Mouse (Mus musculus) MEL (cell line): ENCODE measurements at regions not wholly inside any gene's neighbourhood (a gene's known extent, or its start where the extent isn't known, plus 50 kb on each side); places are given as distances from the start of the nearest gene placed in this dataset.

Experiments
- DNase-seq: peaks from one replicate; pipeline ENCODE4 v3.0.0; 2011; ENCODE audit warnings: low read depth, low spot score
- H3K27ac ChIP-seq: 2 replicates; pipeline ENCODE4 v1.5.1; 2012; ENCODE audit warnings: low read depth, mild to moderate bottlenecking, control low read depth, low read length, moderate library complexity; ENCODE audit not compliant: control insufficient read depth
- H3K27me3 ChIP-seq, 2 experiments: fragments of 150-350 bp in 1 of 2; sonication (generic) in 1 of 2; 2 replicates each; pipeline ENCODE4 v1.6.1; 2012; ENCODE audit warnings: low read length in 2 of 2, mild to moderate bottlenecking in 2 of 2, improper control_type of control experiment in 1 of 2, moderate library complexity in 1 of 2; ENCODE audit not compliant: insufficient read depth in 2 of 2, control insufficient read depth in 1 of 2
- H3K36me3 ChIP-seq, 2 experiments: 2 replicates each; pipeline ENCODE4 v1.6.1; 2012 to 2014; ENCODE audit warnings: low read length in 2 of 2, improper control_type of control experiment in 1 of 2, inconsistent platforms in 1 of 2, mild to moderate bottlenecking in 1 of 2; ENCODE audit not compliant: insufficient read depth in 2 of 2, control insufficient read depth in 1 of 2
- H3K4me1 ChIP-seq, 2 experiments: fragments of 150-350 bp in 1 of 2; sonication (generic) in 1 of 2; 2 replicates each; pipeline ENCODE4 v1.6.1; 2012; ENCODE audit warnings: low read length in 2 of 2, improper control_type of control experiment in 1 of 2, mild to moderate bottlenecking in 1 of 2; ENCODE audit not compliant: insufficient read depth in 2 of 2, control insufficient read depth in 1 of 2
- H3K4me3 ChIP-seq, 2 experiments: fragments of 150-350 bp in 1 of 2; sonication (generic) in 1 of 2; 2 replicates each; pipeline ENCODE4 v1.5.1; 2012; ENCODE audit warnings: low read depth in 2 of 2, low read length in 2 of 2, mild to moderate bottlenecking in 2 of 2, moderate library complexity in 2 of 2, control low read depth in 1 of 2, improper control_type of control experiment in 1 of 2; ENCODE audit not compliant: control insufficient read depth in 1 of 2, insufficient read depth in 1 of 2
- H3K79me2 ChIP-seq: 2 replicates; pipeline ENCODE4 v1.6.1; 2012; ENCODE audit warnings: mild to moderate bottlenecking, low read length, moderate library complexity; ENCODE audit not compliant: control insufficient read depth, poor library complexity, insufficient read depth
- H3K9ac ChIP-seq: 2 replicates; pipeline ENCODE4 v1.6.1; 2012; ENCODE audit warnings: low read depth, mild to moderate bottlenecking, control low read depth, low read length, moderate library complexity; ENCODE audit not compliant: control insufficient read depth, poor library complexity, severe bottlenecking
- H3K9me3 ChIP-seq: fragments of 150-350 bp; sonication (generic); replicated peaks from 2 replicates; pipeline ENCODE4 v1.6.1; 2012; ENCODE audit warnings: mild to moderate bottlenecking, low read length, improper control_type of control experiment, moderate library complexity; ENCODE audit not compliant: insufficient read depth
- BHLHE40 ChIP-seq: IDR thresholded peaks from 2 replicates; pipeline ENCODE4 v1.6.1; 2012; ENCODE audit warnings: low read depth, mild to moderate bottlenecking, inconsistent platforms, low read length, improper control_type of control experiment, borderline replicate concordance
- CTCF ChIP-seq, 3 experiments: IDR thresholded peaks in 2 of 3; conservative IDR thresholded peaks in 1 of 3; 2 replicates each; pipeline ENCODE4 v1.5.1; 2011 to 2012; ENCODE audit warnings: low read length in 3 of 3, low read depth in 2 of 3, mild to moderate bottlenecking in 2 of 3, improper control_type of control experiment in 1 of 3, inconsistent platforms in 1 of 3, mixed read lengths in 1 of 3, moderate library complexity in 1 of 3; ENCODE audit not compliant: control insufficient read depth in 1 of 3, insufficient read depth in 1 of 3, poor library complexity in 1 of 3, severe bottlenecking in 1 of 3
- E2F4 ChIP-seq: IDR thresholded peaks from 2 replicates; pipeline ENCODE4 v1.6.1; 2011; ENCODE audit warnings: low read depth, low read length, improper control_type of control experiment, borderline replicate concordance
- ELF1 ChIP-seq: IDR thresholded peaks from 2 replicates; pipeline ENCODE4 v1.6.1; 2014; ENCODE audit warnings: low read depth, mild to moderate bottlenecking, inconsistent platforms, low read length, improper control_type of control experiment, moderate library complexity
- EP300 ChIP-seq, 2 experiments: IDR thresholded peaks; 2 replicates each; pipeline ENCODE4 v1.6.1; 2011; ENCODE audit warnings: improper control_type of control experiment in 2 of 2, low read length in 2 of 2, low read depth in 1 of 2, mild to moderate bottlenecking in 1 of 2
- ETS1 ChIP-seq: IDR thresholded peaks from 2 replicates; pipeline ENCODE4 v1.6.1; 2012; ENCODE audit warnings: low read depth, mild to moderate bottlenecking, inconsistent platforms, low read length, improper control_type of control experiment, moderate library complexity
- HCFC1 ChIP-seq: IDR thresholded peaks from 2 replicates; pipeline ENCODE4 v1.6.1; 2012; ENCODE audit warnings: low read depth, mild to moderate bottlenecking, inconsistent platforms, low read length, improper control_type of control experiment, moderate library complexity
- KAT2A ChIP-seq: conservative IDR thresholded peaks from 2 replicates; pipeline ENCODE4 v1.6.1; 2012; ENCODE audit warnings: low read depth, low read length, improper control_type of control experiment, inconsistent platforms
- MAFK ChIP-seq: IDR thresholded peaks from 2 replicates; pipeline ENCODE4 v1.6.1; 2011; ENCODE audit warnings: low read depth, mild to moderate bottlenecking, low read length, improper control_type of control experiment, borderline replicate concordance
- MAX ChIP-seq: IDR thresholded peaks from 2 replicates; pipeline ENCODE4 v1.6.1; 2011; ENCODE audit warnings: low read length, improper control_type of control experiment
- MAZ ChIP-seq: IDR thresholded peaks from 2 replicates; pipeline ENCODE4 v1.6.1; 2012; ENCODE audit warnings: low read depth, mild to moderate bottlenecking, inconsistent platforms, low read length, improper control_type of control experiment
- MXI1 ChIP-seq: IDR thresholded peaks from 2 replicates; pipeline ENCODE4 v1.6.1; 2011; ENCODE audit warnings: mild to moderate bottlenecking, low read depth, low read length, improper control_type of control experiment
- MYC ChIP-seq: IDR thresholded peaks from 2 replicates; pipeline ENCODE4 v1.6.1; 2011; ENCODE audit warnings: low read depth, mild to moderate bottlenecking, low read length, improper control_type of control experiment, moderate library complexity
- NELFE ChIP-seq: IDR thresholded peaks from 2 replicates; pipeline ENCODE4 v1.6.1; 2011; ENCODE audit warnings: low read depth, low read length, improper control_type of control experiment
- POLR2A ChIP-seq, 2 experiments: IDR thresholded peaks; 2 replicates each; pipeline ENCODE4 v1.6.1; 2011 to 2012; ENCODE audit warnings: low read length in 2 of 2, mild to moderate bottlenecking in 2 of 2, control low read depth in 1 of 2, improper control_type of control experiment in 1 of 2, low read depth in 1 of 2, moderate library complexity in 1 of 2; ENCODE audit not compliant: control insufficient read depth in 1 of 2, insufficient read depth in 1 of 2, poor library complexity in 1 of 2
- RAD21 ChIP-seq: IDR thresholded peaks from 2 replicates; pipeline ENCODE4 v1.6.1; 2011; ENCODE audit warnings: mild to moderate bottlenecking, low read depth, low read length, improper control_type of control experiment
- RCOR1 ChIP-seq: IDR thresholded peaks from 2 replicates; pipeline ENCODE4 v1.6.1; 2012; ENCODE audit warnings: low read depth, mild to moderate bottlenecking, inconsistent platforms, low read length, improper control_type of control experiment
- SMC3 ChIP-seq: IDR thresholded peaks from 2 replicates; pipeline ENCODE4 v1.6.1; 2011; ENCODE audit warnings: low read depth, low read length, improper control_type of control experiment
- TAL1 ChIP-seq: IDR thresholded peaks from 2 replicates; pipeline ENCODE4 v1.6.1; 2012; ENCODE audit warnings: mild to moderate bottlenecking, inconsistent platforms, low read length, moderate library complexity, mixed read lengths
- TBP ChIP-seq: IDR thresholded peaks from 2 replicates; pipeline ENCODE4 v1.8.0; 2011; ENCODE audit warnings: low read depth, low read length, improper control_type of control experiment
- TCF12 ChIP-seq: IDR thresholded peaks from 2 replicates; pipeline ENCODE4 v1.6.1; 2014; ENCODE audit warnings: low read depth, mild to moderate bottlenecking, inconsistent platforms, low read length, improper control_type of control experiment, moderate library complexity
- UBTF ChIP-seq: IDR thresholded peaks from 2 replicates; pipeline ENCODE4 v1.6.1; 2012; ENCODE audit warnings: low read depth, mild to moderate bottlenecking, inconsistent platforms, low read length, improper control_type of control experiment, moderate library complexity, borderline replicate concordance; ENCODE audit not compliant: insufficient read depth
- ZC3H11A ChIP-seq: IDR thresholded peaks from 2 replicates; pipeline ENCODE4 v1.6.1; 2012; ENCODE audit warnings: low read depth, mild to moderate bottlenecking, inconsistent platforms, low read length, improper control_type of control experiment
- ZKSCAN1 ChIP-seq: IDR thresholded peaks from 2 replicates; pipeline ENCODE4 v1.6.1; 2012; ENCODE audit warnings: low read depth, mild to moderate bottlenecking, inconsistent platforms, low read length, improper control_type of control experiment, moderate library complexity
- ZMIZ1 ChIP-seq: IDR thresholded peaks from 2 replicates; pipeline ENCODE4 v1.6.1; 2012; ENCODE audit warnings: low read depth, mild to moderate bottlenecking, inconsistent platforms, low read length, improper control_type of control experiment, moderate library complexity

DNA sequence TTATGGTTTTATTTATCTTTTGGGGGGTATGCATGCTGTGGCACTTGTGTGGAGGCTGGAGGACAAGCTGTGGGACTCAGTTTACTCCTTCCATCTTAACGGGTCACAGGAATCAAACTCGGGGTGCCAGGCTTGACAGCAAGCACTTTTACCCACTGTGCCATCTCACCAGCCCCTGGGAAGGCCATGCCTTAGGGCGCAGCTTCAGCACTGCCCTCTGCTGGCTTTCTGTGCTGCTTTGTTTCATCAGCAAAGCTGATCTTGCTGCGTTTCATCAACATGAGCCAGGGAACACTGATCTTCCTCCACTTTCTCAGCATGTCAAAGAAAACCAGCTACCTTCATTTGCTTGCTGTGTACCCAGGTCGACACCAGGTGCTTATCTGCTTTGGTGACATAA lies 2086.6 kb downstream of the A830018L16Rik start:
- Histone ChIP-seq H3K27ac (no peak overlapping the region), H3K79me2 (no peaks in the 10 kb centered on the region), H3K36me3 (no peaks in the 10 kb centered on the region), H3K9me3 (no peaks in the 10 kb centered on the region), H3K4me1 (peaks cover 0 to 2% of the 10 kb centered on the region in 2 experiments; a peak in 1 of 4 replicates), H3K9ac (no peak overlapping the region), H3K27me3 (no peaks in the 10 kb centered on the region), H3K4me3 (no peak overlapping the region)
- TF ChIP-seq RAD21 (peak; percentile 58), NELFE (no peak), ZC3H11A (peak; percentile 51), CTCF (IDR thresholded peaks at IDR 0.05 in 2 of 3, conservative IDR thresholded peaks at IDR 0.05 in 1 of 3; ENCODE audit: control insufficient read depth in 1 of 3, insufficient read depth in 1 of 3, low read depth in 2 of 3, low read length in 3 of 3, poor library complexity in 1 of 3, severe bottlenecking in 1 of 3) (peak; percentile 37 to 68 (median 68); a peak in 4 of 6 replicates), ZMIZ1 (no peak), SMC3 (peak; percentile 88)
- peak; percentile 51 for DNase-seq

DNA sequence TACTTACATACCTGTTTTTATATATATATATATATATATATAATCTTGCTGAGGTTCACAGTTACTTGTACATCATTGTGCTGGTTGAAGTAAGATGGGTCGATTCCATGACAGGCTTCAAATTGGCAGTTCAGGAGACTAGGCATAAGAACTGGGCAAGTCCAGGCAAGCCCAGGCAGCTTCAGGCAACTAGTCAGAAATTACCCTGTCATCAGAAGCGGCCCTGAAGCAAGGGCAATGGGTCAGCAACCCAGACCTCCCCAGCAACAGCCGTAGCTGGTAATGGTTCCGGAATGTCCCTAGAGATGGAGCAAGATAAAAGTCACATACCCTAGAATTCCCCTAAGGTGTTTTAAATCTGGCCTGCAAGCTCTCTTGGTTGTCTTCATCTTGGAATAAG lies 2088.0 kb downstream of the A830018L16Rik start:
- Histone ChIP-seq H3K9ac (no peak overlapping the region), H3K4me3 (no peak overlapping the region), H3K27me3 (no peaks in the 10 kb centered on the region), H3K36me3 (no peaks in the 10 kb centered on the region), H3K4me1 (peaks cover 0 to 2% of the 10 kb centered on the region in 2 experiments; a peak in 1 of 4 replicates), H3K9me3 (no peaks in the 10 kb centered on the region), H3K27ac (no peak overlapping the region), H3K79me2 (no peaks in the 10 kb centered on the region)
- no peak for DNase-seq
- TF ChIP-seq ZC3H11A (no peak), ZMIZ1 (no peak), ELF1 (no peak), MYC (no peak), HCFC1 (no peak), MXI1 (no peak), RAD21 (no peak), ZKSCAN1 (no peak), TCF12 (no peak), KAT2A (no peak), RCOR1 (no peak)
- TF ChIP-seq, all 39 proteins: peak for 0

DNA sequence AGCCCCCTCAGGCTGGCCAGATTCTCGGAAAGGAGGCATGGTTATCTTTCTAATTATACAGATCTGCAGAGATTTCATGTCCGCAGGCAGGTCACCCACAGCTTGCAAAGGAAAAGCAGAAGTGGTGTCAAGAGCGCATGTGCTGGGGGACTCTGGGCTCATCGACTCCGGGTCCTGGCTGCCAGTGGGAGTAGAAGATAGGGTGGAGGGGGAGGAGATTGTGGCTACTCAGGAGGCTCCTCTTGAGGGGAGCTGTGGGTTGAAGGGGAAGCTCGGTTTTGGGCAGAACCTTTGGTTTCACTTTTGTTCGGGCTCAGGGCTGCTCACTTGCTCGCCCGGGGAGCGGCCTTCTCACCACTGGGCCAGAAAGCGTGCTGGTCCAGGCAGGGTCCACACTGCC lies 2099.9 kb downstream of the A830018L16Rik start:
- Histone ChIP-seq H3K9ac (peak overlapping the region; percentile 71), H3K27me3 (no peaks in the 10 kb centered on the region), H3K4me1 (no peaks in the 10 kb centered on the region), H3K4me3 (peak overlapping the region; percentile 61 to 90), H3K79me2 (no peaks in the 10 kb centered on the region; the same call in 1 of the 2 replicates), H3K9me3 (no peaks in the 10 kb centered on the region), H3K36me3 (no peaks in the 10 kb centered on the region), H3K27ac (peak overlapping the region; percentile 58; the same call in 1 of the 2 replicates)
- peak; percentile 95 for DNase-seq
- TF ChIP-seq UBTF (peak; percentile 92; the same call in 1 of the 2 replicates), MAFK (0 out of 2 replicates have a peak, but pooled peaks have one; percentile 29), MYC (peak; percentile 75), RCOR1 (peak; percentile 97), ETS1 (peak; percentile 79), TCF12 (peak; percentile 68; the same call in 1 of the 2 replicates), MAX (peak; percentile 85), MAZ (0 out of 2 replicates have a peak, but pooled peaks have one; percentile 55), EP300 (IDR thresholded peaks at IDR 0.05; ENCODE audit: low read depth in 1 of 2, low read length in 2 of 2) (peak; percentile 63 to 79), E2F4 (no peak), POLR2A (IDR thresholded peaks at IDR 0.05; ENCODE audit: control insufficient read depth in 1 of 2, insufficient read depth in 1 of 2, low read depth in 1 of 2, low read length in 2 of 2, poor library complexity in 1 of 2) (peak in 1 of 2 experiments; percentile 29; a peak in 1 of 4 replicates), RAD21 (no peak), TAL1 (peak; percentile 77), TBP (peak; percentile 96), BHLHE40 (peak; percentile 80), ZC3H11A (0 out of 2 replicates have a peak, but pooled peaks have one; percentile 12), HCFC1 (no peak)
